Mouse (Mus musculus): ENCODE measurements around the gene Lgr4.
"Not testable (repeated sequence)": the region's sequence is repeated elsewhere in the genome, so short reads cannot be mapped to it uniquely, and the experiment has no call there.

The Lgr4 gene

DNA sequence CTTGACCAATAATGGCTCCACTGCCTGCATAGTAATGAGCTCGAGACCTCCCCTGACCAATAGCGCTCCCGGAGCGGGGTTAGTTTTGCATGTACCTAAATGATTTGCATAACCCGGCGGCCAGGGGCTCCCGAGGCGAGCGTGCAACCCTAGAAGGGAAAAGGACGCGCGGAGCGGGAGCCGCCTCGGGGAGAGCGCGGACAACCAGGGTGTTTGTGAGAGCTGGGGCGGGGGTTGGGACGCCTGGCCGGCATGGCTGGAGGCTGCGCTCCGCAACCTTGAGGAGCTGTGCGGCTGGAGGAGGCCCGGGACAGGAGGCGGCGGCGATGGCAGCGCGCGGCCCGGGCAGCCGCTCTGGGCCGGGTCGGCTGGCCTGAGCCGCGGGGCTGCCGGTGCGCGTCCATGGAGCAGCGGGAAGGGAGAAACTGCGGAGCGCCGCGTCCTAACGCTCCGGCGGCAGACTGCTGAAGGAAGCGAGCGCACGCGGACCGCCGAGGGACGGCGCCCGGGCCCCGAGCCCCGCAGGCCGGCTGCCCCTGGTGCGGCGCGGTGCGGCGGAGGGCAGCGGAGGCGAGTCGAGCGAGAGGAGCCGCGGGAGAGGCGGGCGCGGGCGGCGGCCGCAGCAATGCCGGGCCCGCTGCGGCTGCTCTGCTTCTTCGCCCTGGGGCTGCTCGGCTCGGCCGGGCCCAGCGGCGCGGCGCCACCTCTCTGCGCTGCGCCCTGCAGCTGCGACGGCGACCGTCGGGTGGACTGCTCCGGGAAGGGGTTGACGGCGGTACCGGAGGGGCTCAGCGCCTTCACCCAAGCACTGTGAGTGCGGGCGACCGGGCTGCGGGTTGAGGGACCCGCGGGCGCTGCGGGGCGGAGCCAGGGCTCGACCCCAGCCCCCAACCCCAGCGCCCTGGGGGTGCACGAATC, at the start of gene Lgr4:
Gene Lgr4 (plus strand): TSS at position 152 of the 918 bp plus-strand sequence.
- peak; percentile 99 for DNase-seq

DNA sequence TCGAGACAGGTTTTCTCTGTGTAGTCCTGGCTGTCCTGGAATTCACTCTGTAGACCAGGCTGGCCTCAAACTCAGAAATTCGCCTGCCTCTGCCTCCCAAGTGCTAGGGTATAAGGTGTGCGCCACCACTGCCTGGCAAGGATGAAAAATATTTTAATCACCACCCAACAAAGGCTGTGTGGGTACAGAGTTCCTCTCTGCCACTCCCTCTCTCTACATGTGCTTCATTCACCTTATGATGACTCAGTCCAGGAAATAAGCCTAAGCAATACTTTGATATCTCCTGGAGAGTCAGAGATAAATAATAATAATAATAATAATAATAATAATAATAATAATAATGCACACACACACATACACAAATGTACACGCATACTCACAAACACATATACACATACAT, 38.0 kb upstream of the Lgr4 start:
- DNase-seq, result not testable (repeated sequence)

DNA sequence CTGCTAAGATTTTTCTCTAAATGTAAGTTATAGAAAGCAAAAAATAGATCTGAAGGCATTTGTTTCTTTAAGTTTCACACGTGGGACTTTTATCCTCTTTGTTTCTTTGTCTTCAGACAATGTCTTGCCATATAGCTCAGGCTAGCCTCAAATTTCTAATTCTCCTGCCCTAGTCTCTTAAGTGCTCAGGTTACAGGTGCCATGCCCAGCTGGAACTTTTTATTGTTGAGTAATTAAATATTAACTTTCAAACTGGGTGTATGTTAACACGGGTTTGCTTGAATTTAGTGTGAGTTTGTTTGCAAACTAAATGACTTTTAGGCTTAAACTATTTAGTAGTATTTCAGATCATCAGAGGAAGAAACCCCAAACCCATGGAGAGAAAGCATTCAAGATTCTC, 36.3 kb upstream of the Lgr4 start:
- no peak for DNase-seq

DNA sequence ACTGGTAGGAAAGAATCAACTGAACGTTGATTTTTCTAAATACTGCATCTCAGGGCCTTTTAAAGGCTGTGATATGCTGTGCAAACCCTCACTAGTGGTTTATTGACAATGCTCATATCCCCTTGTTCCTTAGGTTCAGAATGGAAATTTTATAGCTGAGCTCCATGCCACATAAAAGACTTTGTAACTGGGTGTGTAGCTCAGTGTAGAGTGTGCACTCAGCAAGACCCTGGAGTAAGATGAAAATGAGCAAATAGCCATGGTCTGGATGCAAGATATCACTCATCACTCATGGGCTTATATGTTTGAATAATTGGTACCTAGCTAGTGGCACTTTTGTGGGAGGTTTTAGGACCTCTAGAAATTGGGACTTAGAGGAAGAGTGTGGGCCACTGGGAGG, 35.8 kb upstream of the Lgr4 start:
- no peak for DNase-seq

DNA sequence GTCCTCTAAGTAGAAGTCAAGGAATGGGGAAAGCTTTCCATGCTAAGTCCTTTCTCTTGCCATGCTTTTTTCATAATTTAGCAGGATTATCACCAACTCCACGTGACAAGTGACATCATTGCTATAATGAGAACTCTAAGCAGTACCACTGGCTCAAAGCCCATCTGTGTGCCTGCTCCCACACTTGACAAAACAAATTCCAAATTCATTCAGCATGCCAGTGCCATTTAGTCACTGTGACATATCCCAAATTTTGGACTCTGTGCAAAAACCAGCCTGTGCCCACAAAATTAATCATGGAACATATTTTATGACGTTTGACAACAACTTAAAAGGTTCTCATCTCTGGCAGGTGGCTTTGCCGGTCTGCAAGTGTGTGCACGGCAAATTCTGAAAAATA, 33.3 kb upstream of the Lgr4 start:
- DNase-seq, result no peak

DNA sequence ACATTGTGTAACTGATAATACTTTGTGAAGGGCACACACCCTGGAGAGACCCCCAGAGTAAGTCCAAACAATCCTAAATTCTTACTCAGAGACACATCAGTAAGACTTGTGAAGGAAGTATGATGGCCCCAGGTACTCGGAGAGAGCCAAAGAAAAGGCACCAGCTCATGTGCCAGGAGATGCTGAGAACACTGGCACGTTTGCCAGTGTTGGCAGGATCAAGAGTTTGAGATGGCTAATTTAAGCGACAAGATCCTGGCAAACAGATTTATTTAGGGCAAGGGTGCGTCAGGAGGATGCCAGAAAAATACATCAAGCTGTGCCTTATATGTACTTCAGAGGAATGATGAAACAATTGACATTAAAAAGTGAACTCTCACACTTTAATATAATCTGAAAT, 32.9 kb upstream of the Lgr4 start:
- DNase-seq, result no peak

DNA sequence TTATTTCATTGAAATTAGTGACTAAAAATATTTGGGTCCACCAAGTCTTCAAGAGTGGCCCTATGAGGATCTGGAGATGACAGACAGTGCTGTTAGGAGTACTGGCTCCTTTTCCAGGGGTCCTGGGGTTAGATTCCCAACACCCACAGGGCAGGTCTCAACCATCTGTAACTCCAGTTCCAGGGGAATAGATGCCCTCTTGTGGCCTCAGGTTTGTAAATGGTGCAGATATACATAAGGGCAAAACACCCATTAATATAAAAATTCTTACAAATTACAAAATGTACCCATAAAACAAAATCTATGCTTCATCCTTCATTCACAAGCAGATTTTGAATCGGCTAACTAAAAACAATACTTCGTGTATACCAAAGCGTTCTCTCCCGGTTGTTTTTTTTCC, 27.4 kb upstream of the Lgr4 start:
- DNase-seq, result no peak

DNA sequence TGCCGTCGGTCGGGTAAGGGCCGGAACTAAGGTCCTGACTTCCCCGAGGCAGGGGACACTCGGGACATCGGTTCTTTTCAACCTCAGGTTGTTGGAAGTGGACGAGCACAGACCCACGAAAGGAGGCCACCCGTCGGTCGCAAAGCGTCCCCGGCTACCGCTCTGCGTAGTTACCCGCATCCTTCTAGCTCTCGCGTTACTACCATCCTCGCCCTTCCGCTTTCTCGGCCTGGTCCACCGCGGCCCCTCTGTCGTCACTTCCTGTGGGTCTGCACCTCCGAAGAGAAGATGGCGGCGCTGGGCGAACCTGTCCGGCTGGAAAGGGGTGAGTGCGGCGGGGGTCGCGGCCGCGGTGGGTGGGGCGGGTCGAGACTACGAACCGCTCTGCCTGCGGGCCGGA, 26.9 kb upstream of the Lgr4 start, which contains the start of gene Lin7c:
Gene Lin7c (plus strand): TSS at position 257 of the 400 bp plus-strand sequence.
- peak; percentile 93 for DNase-seq

DNA sequence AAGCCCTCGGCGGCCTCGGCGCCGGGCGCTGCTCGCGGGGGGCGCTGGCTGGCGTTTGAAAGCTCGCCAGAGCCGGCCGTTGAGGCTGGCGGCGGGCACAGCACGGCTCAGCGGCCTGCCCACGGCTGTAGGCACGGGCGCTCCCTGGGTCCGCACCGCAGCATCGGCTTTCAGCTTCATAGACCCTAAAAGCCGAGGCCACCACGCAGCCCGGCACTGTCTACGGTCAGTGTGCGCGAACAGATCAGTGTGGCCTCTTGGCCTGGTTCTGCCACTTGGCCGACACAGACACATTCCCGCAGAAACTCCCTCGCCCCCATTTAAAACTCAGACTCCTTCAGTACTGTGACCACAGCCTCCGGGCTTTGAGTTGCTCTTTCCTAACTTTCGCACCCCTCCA, 26.4 kb upstream of the Lgr4 start:
- no peak for DNase-seq

DNA sequence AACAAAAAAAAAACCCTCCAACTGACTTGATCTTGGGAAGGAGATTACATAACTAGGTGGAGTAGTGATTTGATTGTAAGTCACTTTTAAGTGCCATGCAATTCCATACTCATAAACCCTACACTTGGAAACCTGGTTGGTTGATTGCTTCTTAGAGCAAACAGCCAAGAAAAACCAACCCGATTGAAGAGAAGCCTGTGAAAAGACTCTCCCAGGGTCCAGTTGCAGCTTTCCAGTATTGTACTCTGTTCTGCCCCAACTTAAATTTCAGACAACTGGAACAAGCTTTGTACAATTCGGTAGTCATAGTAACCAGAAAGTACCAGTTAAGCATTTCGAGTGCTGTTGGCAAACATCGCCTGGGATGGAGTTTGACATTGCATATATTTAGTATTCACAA, 26.0 kb upstream of the Lgr4 start:
- DNase-seq, result no peak

DNA sequence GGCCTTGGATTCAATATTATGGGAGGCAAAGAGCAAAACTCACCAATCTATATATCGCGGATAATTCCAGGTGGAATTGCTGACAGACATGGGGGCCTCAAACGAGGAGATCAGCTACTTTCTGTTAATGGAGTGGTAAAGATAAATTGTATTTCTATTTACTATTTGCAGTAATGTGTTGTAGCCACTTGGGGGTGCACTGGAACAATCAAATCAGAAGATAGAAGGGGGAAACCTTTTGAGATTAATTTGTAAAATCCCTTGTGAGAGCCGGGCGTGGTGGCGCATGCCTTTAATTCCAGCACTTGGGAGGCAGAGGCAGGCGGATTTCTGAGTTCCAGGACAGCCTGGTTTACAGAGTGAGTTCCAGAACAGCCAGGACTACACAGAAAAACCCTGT, 21.1 kb upstream of the Lgr4 start:
- no peak for DNase-seq

DNA sequence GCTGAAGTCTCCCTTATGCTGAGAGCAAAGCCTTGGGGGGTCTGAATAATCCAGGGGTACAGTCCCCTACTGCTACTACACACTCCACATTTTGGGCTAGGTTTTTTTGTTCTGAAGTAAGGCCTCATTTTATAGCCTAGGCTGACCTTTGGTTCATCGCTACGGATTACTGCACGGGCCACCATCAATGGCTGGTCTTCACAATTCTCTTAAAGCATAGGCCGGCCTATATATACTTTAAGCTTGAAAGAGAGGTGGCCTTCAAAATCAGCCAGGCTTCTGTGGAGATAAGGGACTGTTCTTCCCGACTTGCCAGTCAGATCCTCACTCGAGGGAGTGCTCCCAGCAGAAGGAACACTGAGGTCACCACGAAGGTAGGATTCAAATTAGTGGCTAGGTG, 14.6 kb upstream of the Lgr4 start:
- no peak for DNase-seq

DNA sequence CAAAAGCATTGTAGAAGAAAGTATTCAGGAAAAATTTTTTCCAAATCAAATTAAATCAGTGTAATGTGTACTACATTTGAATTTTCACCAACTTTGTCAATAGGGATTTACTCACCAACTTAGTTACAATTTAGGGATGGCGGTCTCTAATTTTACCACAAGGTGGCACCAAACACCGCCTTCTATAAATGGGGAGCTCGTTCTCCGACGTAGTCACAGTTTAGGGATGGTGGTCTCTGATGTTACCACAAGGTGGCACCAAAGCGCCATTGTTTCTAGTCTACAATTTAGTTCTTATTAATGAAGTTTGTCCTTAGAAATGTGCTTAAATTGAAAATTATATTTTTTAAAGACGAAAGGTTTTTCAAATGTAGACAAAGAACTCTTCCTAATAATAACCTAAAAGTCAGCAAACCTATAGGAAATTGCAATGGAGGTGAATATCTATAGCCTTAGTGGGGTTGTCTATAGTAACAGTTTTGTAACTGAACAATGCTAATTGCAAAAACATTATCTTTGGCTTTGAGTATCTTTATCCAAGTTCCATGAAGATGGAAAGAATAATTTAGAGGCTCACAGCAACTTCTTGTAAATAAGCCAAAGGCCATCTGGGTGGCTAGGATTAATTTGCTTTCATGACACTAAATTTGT, 13.2 kb upstream of the Lgr4 start:
- peak; percentile 79 for DNase-seq

DNA sequence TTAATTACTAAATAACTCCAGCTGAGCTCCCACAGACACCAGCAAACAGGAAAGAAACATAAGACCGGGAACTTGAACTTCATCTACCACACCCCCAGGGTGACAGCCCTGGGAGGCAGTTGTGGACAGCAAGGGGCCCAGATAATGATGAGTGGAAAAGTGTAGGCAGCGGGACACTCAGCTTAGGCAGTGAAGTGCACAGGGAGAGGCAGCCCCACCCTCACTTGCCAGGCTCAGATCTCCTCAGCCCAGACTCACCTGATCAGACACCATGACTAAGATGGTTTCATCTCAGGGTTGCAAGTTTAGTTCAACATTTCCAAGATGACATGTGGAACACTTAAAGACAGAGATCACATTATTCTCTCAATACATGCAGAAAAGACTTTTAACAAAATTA, 8.3 kb upstream of the Lgr4 start:
- no peak for DNase-seq

DNA sequence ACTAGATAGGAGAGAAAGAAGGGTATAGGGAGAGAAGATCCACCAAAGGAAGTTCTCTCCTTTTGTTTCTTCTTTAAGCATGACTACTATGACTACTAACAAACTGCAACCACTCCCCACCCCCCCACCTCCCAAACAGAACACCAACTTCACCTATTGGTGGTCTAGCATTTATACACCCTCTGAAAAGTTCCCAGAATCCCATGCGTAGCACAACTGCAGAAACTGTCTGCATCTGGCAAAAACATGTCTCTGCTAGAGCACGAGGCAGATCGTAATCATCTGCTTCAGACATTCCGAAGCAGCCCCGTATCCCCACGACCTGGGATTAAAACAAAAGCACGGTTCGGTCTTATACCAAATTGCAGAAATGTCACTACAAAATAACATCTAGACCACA, 5.2 kb upstream of the Lgr4 start:
- DNase-seq, result no peak

DNA sequence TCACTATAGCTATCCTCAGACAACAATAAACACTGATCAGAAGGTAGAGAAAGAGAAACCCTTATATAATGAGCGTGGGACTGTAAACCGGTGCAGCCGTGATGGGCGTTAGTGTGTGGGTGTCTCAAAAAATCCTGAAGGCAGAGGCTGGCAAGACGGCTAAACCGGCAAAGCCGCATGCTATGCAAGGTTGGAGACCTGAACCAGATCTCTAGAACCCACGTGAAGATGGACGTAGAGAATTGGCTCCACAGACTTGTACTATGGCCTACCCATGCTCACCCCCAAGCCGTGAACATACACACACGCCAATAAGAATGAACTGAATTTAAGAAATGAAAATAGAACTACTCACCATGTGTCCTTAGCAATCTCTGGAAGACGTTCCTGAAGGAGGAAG, 4.7 kb upstream of the Lgr4 start:
- DNase-seq, result no peak

DNA sequence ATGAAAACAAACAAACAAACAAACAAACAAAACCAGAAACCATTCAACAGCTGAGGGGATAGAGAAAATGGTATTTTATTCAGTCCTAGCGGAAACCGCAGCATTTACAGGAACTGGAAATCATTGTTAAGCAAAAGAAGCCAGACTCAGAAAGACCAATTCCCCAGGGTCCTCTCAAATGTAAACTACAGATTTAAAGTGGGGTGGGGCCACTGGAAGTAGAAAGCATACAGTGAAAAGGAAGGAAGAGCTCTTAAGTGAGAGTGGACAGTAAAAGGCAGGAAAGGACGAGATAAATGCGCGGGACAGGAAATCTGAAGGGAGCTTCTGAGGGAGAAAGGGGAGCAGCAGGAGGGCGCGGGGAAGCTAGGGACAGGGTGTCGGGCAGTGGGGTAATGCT, 4.2 kb upstream of the Lgr4 start:
- DNase-seq, result no peak

DNA sequence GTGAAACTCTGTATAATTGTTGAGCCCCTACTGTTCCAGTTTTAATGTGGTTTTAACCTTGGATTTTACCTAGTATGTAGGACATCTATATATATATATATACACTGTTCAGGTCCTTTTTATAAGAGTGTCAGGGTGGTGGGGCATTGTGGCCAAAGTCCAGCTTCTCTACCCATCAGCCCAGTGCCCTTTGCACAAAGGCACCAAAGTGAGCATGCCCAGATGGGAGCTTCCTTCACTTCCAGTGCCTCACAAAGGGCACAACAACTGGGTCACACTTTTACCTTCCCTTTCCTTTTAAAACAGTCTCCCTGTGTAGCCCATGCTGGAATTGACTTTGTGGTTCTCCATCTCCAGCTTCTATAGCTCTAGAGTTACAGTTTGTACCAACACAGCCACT, 2.8 kb upstream of the Lgr4 start:
- DNase-seq, result no peak

DNA sequence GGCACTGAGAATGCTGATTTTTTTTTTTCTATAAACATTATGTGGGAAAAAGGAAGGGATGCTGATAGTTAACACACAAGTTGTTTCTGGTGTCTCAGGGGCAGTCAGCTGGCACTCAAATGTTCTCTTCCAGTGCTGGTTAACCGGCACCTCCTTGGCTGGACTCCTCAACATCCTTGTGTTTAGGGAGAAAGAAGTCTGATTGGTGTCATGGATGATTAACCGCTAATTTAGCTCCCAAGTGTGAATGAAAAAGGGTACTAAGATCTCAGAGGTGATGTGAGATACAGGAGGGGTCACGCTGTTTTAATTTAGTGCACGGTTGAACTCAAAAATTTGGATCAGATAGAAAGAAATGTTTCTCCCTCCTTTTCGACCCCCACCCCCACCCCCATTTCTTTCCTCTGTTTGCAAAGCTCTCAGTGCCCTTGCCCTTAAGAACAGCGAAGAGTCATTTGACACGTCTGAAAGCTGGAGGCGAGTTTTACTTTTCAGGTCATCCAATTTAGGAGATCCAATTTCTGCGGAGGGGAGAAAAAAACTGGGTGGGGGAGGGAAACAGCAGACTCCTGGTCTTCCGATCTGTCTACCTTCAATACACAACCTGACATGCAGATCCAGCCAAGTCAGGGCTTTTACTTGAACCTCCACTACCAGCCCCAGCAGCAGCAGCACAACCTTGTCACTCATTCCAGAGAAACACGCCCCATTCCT, 508 bp upstream of the Lgr4 start:
- DNase-seq, result no peak

DNA sequence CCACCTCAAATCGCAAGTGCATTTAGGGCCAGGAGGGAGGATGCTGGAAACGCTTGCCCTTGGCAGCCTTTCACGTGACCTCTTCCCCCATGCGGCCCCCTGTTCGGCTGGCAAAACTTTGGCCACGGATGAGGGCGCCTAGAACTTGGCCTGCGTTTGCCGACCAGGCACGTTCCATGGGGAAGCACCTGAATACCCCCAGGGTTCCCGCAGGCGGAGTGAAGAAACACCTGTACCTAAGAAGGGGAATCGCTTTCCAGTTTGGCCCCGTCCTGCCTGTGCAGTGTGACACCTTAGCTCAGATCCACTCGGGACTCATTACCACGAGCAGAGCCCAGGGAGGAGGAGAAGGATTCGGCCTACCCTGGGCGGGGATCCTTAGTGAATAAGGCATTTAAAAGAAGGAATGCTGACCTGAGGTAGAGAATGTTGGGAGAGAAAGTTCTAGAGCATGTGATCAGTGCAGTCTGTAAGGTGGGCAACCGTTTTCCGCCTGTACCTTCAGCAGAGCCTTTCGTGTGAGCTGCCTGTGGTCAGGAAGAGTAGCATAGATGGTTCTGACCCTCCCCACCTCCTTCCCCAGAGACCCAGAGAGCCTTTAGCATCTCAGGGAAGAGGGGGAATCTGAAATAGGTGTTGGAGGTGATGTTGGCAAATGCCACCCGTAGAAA, 1.3 kb downstream of the Lgr4 start:
- peak; percentile 68 for DNase-seq

DNA sequence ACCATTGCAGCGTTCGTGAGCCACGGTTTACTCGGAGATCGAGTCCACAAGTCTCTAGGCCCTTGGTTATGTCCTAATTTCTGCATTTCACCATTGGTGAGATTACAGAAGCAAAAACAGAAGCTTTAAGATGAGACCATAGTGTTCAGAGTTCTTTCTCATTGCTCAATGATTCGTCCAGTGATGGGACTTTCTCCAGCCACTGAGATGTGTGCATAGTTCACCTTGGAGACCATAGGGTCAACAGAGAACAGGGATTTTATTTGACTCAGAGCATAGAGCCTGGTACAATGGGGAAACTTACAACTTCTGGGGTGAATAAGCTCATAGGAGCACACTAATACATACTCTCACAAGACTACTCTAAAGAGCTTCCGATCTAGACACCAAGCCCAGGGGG, 3.0 kb downstream of the Lgr4 start:
- no peak for DNase-seq

DNA sequence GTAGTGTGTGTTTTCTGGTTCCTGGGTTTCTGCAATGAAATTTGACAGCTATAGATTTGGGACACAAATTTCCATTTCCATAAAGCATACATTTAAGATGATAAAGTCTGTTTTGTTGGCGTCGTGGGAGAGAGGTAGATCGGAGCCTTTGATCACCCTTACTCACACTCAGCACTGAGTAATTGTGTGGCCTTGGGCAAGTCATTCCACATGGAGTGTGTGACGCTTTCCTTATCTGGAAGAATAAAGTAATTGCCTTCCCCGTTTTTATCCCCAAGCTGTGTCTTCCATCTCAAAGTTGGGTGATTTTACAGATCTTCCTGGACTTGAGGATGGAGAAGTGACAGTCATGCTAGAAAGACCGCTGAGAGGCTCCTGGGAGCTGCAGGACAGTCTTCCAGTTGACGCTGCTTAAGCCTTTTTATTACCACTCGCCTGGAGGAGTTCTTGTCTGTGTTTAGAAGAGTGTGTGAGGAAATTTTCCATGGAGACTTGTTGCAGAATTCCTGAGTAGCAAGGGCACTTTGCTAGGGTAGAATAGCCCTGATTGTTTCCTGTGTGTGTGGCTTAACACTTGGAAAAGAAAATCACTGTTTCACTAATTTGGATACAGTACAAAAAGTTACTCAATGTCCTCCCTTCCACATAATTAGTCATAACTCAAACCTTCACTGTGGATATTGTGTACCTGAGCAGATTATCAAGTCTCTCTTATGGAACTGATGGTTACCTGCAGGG, 4.0 kb downstream of the Lgr4 start:
- no peak for DNase-seq

DNA sequence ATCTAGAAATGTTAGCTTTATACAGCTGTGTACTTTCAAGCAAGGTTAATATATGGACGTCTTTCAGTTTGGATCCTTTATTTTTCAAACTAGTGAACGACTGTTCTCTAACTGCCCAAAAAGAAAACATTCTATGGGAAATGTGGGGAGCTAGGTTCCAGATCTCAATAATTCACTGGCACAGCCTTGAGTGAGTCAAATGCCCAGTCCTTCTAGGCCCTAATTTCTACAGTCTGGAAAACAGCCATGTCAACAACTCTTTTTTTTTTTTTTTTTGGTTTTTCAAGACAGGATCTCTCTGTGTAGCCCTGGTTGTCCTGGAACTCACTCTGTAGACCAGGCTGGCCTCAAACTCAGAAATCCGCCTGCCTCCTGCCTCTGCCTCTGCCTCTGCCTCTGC, 4.9 kb downstream of the Lgr4 start:
- DNase-seq, result no peak
